Mouse (Mus musculus): ENCODE measurements around the gene Myl9. TPM values are rescaled to one million over a fixed set of nuclear protein-coding genes. Genes with fewer than 3 reads are reported as not detected.
"Not testable (repeated sequence)": the region's sequence is repeated elsewhere in the genome, so short reads cannot be mapped to it uniquely, and the experiment has no call there.

Myl9 gene
- total RNA-seq, 2 experiments from 2014 or later: 97.9 to 115 TPM

DNA sequence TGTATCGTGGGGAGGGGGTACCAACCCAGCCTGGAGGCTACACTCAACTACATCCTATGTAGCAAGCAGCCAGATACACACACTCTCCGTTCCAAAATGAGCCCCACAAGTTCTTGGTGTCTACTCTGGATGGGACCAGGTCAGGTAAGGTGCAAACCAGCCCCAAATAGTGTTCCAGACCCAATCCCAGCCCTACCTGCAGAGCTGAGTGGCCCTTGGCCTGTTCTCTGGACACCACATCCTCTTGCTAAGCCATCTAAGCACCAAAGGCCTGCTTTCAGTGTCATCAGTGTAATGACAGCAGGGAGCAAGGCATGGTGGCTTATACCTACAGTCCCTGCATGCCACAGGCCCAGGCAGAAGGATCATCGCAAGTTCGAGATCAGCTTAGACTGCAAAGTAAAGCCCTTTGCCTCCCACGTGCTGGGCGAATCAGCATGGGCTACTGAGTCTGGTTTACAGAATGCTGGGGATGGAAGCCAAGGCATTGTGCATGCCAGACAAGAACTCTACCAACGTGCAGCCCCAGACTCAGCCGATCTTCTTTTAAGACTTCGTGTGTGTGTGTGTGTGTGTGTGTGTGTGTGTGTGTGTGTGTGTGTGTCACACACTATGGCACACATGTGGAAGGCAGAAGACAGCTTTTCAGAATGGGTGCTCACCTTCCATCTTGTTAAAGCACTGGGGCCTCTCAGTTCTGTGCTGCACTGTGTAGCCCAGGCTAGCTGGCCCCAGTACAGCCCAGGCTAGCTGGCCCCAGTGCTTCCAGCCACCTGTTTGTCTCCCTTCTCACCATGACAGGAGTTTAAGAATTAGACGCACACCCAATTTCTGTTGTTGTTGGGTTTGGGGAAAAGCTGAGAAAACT lies 7.5 kb downstream of the Myl9 start:
- intact Hi-C loops (cut with DNase I): no loop called here
- DNase-seq: no peak

DNA sequence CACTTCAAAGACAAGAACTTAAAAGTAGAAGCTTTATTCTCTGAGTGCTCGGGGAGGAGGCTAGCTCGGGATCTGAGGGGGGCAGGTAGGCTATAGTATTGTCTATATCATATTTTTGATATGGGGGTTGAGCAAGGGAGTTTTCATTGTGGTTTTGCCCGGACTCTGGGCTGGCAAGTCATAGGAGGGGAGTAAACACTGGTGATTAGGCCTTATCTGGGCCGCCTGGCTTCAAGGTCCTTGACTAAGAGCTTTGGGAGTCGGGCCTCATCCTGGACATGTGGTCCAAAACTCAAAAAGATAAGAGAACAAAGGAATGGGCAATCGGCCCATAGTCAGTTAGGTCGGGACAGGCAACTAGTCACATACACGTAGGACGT lies 8.1 kb downstream of the Myl9 start:
- intact Hi-C loops (cut with DNase I): no loop called here
- no peak for DNase-seq

DNA sequence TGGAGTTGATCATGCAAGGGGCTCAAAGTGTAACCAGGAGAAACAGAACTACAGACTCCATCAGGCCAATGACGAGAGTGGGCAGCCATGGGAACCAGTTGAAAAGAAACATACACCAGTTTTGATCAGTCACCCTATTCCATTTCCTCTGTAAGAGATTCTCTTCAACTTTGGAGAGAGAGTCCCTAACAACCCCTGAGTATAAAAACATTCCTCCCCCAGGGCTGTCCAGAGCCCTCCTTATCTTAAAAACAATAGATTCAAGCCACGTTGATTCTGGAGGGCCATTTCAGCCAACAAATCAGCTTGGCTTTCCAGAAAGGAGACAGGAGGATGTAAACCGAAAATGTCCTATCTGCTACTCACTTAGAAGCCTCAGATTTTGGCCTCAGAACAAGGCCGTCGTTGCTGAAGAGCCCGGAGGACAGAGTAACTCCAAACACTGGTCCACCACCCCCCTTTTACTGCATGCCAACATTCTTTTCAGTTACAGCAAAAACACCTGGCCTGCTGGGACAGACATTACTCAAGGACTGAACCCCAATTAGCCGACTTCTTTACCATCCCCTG lies 8.9 kb downstream of the Myl9 start:
- no peak for DNase-seq
- intact Hi-C loops (cut with DNase I): no loop called here

DNA sequence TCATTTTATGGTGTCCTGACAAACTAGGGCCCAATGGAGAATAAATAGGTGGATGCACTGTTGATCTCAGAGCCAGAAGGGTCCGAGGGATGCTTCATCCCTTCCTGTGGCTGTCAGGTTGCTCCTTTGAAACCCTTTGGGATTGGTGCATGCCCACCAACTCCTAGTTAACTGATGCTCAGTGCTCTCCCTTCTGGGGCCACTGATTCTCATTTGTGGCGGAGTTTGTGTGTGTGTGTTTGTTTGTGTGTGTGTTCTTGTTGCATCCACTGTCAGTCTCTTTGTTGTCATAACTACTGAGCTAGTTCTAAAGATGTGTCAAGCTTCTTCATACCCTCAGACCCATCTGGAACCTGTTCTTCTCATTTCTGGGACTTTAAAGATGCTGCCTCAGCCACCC lies 9.7 kb downstream of the Myl9 start:
- no peak for DNase-seq
- intact Hi-C loops (cut with DNase I): no loop called here

DNA sequence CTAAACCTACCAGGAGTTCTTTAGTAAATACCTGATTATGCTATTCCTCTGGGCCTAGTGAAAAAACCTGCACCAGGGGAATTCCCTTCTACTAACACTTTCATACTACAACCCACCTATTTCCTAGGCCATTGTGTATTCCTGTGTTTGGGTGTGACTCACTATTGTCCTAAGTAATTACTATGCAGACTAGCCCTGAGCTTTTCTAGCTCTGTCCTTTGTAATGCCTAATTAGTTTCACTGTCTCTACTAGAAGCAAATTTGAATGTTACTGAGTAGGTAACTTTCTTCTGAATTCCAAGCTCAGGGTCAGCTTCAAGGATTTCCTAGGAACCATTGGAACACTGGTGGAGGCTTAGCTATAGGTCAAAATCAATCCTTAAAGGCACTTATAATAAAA lies 11.1 kb downstream of the Myl9 start:
- intact Hi-C loops (cut with DNase I); DNase-seq: not testable (repeated sequence)

DNA sequence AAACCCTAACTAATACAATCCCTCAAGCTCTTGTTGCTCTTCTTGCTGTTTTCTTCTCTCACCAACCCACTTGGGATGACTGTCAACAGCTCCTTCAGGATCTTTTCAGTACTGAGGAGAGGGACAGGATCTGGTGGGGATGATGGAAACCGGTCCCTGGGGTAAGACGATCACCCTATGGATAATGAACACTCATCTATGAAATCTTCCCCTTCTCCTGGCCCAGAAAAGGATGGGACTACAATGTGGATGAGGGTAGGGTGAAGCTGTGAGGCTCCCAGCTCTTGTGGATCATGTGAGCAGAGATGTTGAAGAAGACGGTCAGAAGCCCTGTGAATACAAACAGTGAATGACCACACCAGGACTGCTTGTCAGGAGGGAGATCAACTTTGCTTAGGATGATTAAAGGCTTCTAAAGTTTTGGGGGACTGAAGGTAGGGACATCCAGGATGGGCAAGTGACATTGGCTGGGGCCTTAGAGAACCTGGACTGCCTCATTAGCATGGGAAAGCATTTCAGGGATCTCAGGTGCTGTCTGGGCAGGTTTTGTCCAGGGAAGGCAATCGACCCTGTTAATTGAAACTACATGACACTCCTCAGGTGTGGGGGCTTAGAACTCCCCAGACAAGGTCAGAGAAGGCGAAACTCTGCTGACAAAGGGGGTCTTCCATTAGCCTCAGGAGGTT lies 12.0 kb downstream of the Myl9 start:
- no peak for DNase-seq
- intact Hi-C loops (cut with DNase I): no loop called here

DNA sequence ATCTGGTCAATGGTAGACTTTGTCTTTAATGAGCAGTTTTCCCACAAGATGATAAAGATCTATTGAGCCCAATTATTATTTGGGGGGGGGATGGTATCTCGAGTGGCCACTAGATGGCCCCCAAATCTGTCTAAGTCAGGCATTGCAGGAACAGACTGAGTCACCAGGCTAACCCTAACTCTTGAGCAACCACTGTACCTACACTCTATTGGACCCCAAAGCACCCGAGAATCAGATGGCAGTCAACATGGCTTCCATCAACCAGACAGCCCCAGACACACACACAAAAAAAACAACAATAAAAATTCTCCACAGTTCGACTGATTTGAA lies 12.5 kb downstream of the Myl9 start:
- no peak for DNase-seq
- intact Hi-C loops (cut with DNase I): no loop called here

DNA sequence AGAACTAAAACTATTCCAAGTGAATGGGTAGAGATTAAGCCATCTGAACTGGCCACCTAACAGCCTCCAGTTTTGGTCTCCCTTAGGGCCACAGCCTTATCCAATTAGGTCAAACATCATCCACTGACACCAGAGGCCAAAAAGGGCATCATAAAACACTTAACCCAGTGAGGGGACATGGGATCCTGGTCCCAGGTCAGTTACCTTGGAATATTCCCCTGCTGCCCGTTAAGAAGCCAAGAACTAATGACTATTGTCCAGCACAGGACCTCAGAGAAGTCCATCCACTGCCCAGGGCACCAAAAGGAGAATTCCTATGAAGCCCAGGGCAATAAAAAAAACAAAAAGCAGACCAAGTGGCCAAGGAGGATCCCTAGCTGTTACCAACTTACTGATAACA lies 13.6 kb downstream of the Myl9 start:
- DNase-seq: no peak
- intact Hi-C loops (cut with DNase I): no loop called here

DNA sequence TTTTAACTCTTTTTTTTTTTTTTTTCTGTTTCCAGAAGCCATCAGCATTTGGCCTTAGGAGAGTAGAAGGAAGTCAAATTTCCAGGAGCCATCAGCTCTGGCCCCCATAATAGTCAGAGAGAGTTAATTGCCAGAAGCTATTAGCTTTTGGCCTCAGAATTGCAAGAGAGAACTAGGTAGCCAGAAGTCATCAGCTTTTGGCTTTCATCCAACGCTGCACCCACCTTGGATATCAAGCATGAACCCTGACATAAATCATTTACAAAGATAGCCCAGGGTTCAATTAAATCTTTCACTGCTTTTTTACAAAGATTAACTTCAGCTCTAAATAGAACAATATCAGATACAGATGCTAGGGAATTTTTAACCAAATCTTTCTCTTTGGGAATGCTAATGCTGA lies 23.3 kb downstream of the Myl9 start:
- DNase-seq: no peak
- intact Hi-C loops (cut with DNase I): no loop called here

DNA sequence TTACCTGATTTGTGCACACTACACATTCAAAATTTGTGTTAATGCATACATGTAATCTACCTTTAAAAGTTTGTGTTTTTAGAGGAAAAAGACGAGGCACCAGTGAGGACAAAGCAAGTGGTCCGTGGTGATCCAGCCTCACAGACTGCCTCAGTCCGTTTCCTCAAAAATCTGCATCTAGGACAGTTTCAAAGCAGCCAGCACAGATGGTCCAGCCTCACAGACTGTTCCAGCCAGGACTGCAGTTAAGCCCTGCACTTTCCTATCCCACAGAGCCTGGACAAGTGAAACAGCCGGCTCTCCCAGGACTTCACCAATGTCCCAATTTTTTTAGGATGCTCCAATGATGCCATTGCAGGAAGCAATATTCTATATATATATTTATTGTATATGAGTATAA lies 25.8 kb downstream of the Myl9 start:
- no peak for DNase-seq
- intact Hi-C loops (cut with DNase I): no loop called here

DNA sequence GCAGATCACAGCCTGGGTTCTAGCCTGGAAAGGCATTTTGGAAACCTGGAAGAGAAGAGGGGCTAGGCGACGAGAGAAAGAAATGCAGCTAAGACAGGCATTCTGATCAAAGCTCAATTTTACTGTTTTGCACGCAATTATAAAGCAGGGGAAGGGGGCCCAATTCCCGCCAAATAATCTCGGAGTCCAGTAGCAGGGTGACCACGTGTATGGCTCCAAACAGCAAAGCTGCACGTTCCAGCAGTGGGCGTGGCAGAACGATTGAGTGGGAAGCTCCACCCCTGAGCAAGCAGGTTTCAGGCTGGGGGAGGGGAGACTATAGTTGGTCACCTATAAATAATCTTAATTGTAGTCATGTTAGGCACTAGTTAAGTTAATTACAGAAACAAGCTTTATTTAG lies 26.9 kb downstream of the Myl9 start:
- intact Hi-C loops (cut with DNase I): not testable (repeated sequence)

DNA sequence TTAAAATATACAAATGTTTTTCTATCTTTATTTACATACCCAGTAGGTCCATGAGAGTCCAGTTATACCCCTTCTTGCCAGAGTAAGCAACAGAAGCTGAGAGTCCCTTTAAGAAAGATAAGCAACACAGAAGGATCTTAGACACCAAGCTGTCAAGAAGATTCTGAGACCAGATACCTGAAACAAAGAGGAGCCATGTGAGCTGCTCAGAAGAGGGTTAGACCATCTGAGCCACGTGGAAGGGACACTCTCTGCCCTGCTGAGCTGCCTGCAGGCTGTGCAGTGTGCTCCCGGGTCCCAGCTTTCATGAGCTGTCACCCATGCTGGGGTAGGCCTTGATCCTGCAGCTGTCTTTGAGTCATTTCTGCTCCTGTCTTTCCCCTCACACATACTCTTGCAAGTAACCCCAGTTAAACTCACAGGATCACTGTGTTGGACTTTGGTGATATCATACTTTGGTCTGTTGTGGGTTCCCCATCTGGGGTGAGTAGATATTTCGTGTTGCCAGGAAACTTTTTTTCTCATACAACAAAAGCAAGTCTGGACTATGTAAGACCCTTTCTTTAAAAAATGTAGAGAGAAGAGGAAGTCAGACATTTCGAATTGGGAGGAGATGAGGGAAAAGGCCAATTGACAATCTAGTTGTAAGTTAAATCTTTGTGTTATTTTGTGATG lies 28.6 kb downstream of the Myl9 start:
- no peak for DNase-seq
- intact Hi-C loops (cut with DNase I): no loop called here

More for the DNA sequence above, 26.9 kb downstream of the Myl9 start:
- not testable (repeated sequence) for DNase-seq

DNA sequence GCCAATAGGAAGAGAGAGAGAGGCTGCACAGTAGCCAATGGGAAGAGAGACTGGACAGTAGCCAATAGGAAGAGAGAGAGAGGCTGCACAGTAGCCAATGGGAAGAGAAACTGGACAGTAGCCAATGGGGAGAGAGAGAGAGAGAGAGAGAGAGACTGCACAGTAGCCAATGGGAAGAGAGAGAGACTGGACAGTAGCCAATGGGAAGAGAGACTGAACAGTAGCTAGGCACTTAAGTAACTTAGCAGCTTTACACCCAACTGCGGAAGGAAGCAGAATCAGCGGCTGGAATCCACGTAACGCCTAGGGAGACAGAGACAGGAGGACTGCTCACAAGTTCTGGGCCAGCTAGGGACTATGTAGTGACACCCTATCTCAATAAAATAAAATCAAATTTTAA lies 29.4 kb downstream of the Myl9 start:
- no peak for DNase-seq
- intact Hi-C loops (cut with DNase I): no loop called here

DNA sequence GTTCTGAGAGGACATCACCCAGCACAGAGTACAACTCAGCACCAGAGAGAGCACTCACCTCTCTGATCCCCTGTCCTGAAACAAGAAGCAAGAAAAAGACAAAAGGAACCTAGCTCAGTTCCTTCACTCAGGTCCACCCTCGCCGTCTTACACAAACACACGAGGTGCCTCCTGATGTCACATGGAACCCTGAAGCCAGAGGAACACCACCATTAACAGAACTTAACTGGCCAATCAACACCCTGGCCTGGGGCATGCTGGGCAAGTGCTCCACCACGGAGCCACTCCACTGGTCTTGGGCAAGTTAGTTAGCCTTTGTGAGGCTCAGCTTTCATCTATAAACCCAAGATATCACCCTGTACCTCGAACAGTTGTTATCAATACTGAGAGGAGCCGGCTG lies 31.7 kb downstream of the Myl9 start:
- intact Hi-C loops (cut with DNase I): no loop called here
- no peak for DNase-seq

DNA sequence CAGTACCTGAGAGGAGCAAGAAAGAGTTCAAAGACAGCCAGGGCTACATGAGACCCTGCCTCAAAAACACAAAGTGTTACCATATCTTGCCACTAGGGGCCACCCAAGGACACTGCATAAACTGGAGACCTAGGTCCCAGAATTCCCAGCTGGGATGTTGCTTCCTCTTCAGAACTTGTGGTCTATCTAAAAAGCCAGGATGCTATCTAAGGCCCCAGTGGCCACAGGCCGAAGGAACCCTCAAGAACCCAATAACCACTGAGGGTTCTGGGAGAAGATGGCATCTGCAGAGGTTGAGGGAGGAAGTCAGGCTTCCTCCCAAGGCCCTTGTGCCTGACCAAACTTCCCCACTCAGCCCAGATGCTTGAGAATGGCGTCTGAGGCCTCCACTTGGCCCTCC lies 34.4 kb downstream of the Myl9 start:
- intact Hi-C loops (cut with DNase I): loop anchor here (1.0 to 2.0 kb wide), 2 partner anchors 45 to 221 kb away; no protein-coding TSS in a partner anchor
- peak; percentile 74 to 77 for DNase-seq

DNA sequence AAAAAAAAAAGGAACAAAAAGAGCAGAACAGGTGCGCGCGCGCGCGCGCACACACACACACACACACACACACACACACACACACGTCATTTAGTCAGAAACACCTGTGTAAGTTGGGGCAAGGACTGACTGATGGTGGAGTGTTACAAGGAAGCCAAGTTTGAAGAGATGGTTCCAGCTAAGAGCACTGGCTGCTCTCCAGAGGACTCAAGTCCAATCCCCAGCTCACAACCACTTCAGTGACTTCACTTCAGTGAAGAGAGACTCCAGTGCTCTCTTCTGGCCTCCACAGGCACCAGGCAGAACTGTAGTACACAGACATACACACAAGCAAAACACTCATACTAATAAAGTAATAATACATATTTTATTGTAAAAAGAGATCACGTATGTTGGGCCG lies 35.5 kb downstream of the Myl9 start:
- DNase-seq: no peak
- intact Hi-C loops (cut with DNase I): loop anchor here (5.0 kb wide), 1 partner anchor 282 kb away; no protein-coding TSS in a partner anchor

DNA sequence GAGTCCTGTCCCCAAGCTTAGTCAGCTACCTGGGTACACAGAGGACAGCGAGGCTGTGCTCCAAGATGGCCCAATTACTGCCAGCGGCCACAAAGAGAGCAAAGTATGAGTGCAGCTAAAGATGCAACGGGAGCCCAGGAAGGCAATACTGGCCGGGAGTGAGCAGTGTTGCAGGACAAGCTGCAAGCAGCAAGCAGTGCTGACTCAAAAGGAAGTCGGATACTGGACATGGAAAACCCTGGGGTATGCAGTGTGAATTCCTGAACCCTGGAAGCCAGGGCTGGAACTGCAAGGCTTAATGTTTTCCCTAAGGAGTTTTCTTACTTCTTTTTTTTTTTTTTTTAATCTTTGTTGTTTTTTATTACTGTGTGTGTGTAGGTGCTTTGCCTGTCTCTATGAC lies 36.3 kb downstream of the Myl9 start:
- DNase-seq: no peak
- intact Hi-C loops (cut with DNase I): loop anchor here (5.0 kb wide), 1 partner anchor 281 kb away; no protein-coding TSS in a partner anchor

DNA sequence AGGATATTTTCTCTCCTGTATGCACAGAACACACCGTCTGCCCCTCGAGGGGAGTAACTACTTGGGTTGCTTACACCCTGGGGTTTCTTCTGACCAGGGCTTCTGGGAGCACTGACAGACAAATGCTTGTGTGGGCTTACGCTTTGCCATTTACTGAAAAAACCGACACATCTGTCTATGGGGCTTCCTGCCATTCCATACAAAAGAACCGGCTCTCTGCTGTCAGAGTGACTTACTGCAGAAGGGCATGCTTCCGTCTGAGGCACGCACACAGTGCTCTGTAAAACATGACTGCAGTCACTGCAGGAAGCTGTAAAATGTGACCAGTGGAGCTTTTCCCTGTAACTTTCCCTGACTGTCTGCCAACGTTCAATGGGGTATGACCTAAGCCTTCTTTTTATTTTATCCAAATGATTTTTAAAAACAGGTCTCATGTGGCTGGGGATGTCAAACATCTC lies 39.2 kb downstream of the Myl9 start:
- no peak for DNase-seq
- intact Hi-C loops (cut with DNase I): loop anchor here (5.0 kb wide), 1 partner anchor 278 kb away; no protein-coding TSS in a partner anchor

DNA sequence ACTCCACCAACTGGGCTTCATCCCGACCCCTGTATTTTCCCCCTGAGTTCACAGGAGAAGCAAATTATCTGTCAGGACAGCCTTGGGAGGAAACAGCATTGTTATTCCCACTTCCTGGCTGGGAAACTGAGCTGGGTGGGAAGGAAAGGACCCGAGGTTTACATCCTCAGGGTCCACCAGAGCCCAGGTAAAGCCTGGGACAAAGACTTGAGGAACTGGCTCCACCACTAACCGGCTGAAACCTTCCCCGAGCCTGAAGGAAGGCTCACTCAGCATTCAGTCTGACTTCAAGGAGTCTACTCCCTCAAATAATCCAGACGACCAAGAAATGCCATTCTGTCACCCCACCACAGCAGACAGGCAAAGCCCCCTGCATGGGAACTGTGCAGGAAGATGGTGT lies 39.7 kb downstream of the Myl9 start:
- intact Hi-C loops (cut with DNase I): loop anchor here (5.0 kb wide), 1 partner anchor 277 kb away; no protein-coding TSS in a partner anchor
- DNase-seq: no peak

DNA sequence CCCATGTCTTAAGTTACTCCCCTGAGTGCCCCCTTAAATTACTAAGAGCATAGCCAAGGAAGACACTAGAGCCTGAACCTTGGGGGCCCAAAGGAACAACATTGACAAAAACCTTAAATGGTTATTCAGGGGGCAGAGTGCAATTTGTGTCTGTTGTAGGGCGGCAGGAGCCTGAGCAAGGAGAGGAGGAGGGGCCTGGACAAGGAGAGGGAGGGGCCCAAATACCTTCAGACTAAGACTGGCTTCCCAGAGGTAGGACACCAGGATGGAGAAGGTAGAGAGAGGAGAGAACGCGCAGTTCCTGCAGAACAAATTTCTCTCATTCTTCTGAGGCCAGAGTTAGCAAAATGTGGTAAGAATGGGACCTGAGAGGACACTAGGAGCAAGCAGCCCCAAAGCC lies 40.2 kb downstream of the Myl9 start:
- intact Hi-C loops (cut with DNase I): no loop called here
- no peak for DNase-seq

DNA sequence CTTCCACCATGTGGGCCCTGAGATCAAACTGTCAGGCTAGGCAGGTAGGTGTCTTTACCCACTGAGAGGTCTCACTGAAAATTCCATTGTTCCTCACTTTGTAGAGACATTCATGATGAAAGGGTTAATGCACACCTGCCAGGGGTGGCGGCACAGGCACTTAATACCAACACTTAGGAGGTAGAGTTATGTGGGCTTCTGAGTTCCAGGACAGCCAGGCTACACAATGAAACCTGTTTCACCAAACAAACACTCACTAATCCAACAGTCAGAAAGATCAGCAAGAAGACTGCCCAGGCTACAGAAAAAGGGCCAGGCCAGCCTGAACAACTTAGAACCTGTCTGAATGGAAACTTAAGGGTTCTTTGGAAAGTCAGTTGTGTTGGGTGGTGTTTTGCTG lies 40.9 kb downstream of the Myl9 start:
- intact Hi-C loops (cut with DNase I): no loop called here
- DNase-seq: no peak

All from heart, postnatal 36 days (tissue).